Mouse (Mus musculus): ENCODE measurements around the gene Wnt1. TPM values are rescaled to one million over a fixed set of nuclear protein-coding genes. Genes with fewer than 3 reads are reported as not detected.

The Wnt1 gene
- polyA plus RNA-seq, 1 experiment from 2014 or later = 0.10 TPM

GRCm38 (mm10) chr15:98775533-98775932 lies 14.1 kb upstream of the Wnt1 start:
- WGBS = 0% methylated on average over 5 of the region's 5 CpGs
- Histone ChIP-seq H3K4me2 (ENCODE audit: low read depth, low read length) (no peak overlapping the region; the same call in 1 of the 2 replicates), H3K4me3 (ENCODE audit: low read depth, low read length) (0 out of 2 replicates have a peak overlapping the region, but pooled peaks have one; percentile 37), H3K36me3 (ENCODE audit: control insufficient read depth, insufficient read depth, low read length) (no peaks in the 10 kb centered on the region), H3K9ac (ENCODE audit: low read depth, low read length) (no peak overlapping the region), H3K9me3 (ENCODE audit: control insufficient read depth, low read length) (no peaks in the 10 kb centered on the region), H3K27ac (replicated peaks; ENCODE audit: low read depth, low read length) (no peak overlapping the region), H3K4me1 (ENCODE audit: control insufficient read depth, insufficient read depth, low read length) (peaks cover 19% of the 10 kb centered on the region), H3K27me3 (replicated peaks; ENCODE audit: control insufficient read depth, insufficient read depth, low read length) (peaks cover 99% of the 10 kb centered on the region)
- ATAC-seq (ENCODE audit: low read depth) = no peak; the same call in 1 of the 2 replicates
- DNase-seq (ENCODE audit: low spot score) = no peak

- Histone ChIP-seq H3K36me3 (ENCODE audit: control insufficient read depth, insufficient read depth, low read length) (no peaks in the 10 kb centered on the region), H3K9ac (ENCODE audit: low read depth, low read length) (peak overlapping the region; percentile 48), H3K27ac (replicated peaks; ENCODE audit: low read depth, low read length) (no peak overlapping the region; the same call in 1 of the 2 replicates), H3K4me2 (ENCODE audit: low read depth, low read length) (peak overlapping the region; percentile 50), H3K4me1 (ENCODE audit: control insufficient read depth, insufficient read depth, low read length) (peaks cover 19% of the 10 kb centered on the region), H3K9me3 (ENCODE audit: control insufficient read depth, low read length) (no peaks in the 10 kb centered on the region), H3K4me3 (ENCODE audit: low read depth, low read length) (peak overlapping the region; percentile 37), H3K27me3 (replicated peaks; ENCODE audit: control insufficient read depth, insufficient read depth, low read length) (peaks cover 100% of the 10 kb centered on the region)
- DNase-seq (ENCODE audit: low spot score) (peak; percentile 70), ATAC-seq (ENCODE audit: low read depth) (peak; percentile 58)
- 2% methylated on average over 42 of the region's 62 CpGs for WGBS
Observed at GRCm38 (mm10) chr15:98776280-98777004, 13.2 kb upstream of the Wnt1 start.

- WGBS = 1% methylated on average over 18 of the region's 19 CpGs
- peaks cover 19% of the 10 kb centered on the region for H3K4me1 ChIP-seq (ENCODE audit: control insufficient read depth, insufficient read depth, low read length)
- DNase-seq (ENCODE audit: low spot score) (no peak), ATAC-seq (ENCODE audit: low read depth) (no peak)
- no peak overlapping the region; the same call in 1 of the 2 replicates for H3K27ac ChIP-seq (replicated peaks; ENCODE audit: low read depth, low read length)
- peak overlapping the region; percentile 37 for H3K4me3 ChIP-seq (ENCODE audit: low read depth, low read length)
- H3K9me3 ChIP-seq (ENCODE audit: control insufficient read depth, low read length) = no peaks in the 10 kb centered on the region
- peak overlapping the region; percentile 51 for H3K9ac ChIP-seq (ENCODE audit: low read depth, low read length)
- H3K4me2 ChIP-seq (ENCODE audit: low read depth, low read length) = peak overlapping the region; percentile 50
- no peaks in the 10 kb centered on the region for H3K36me3 ChIP-seq (ENCODE audit: control insufficient read depth, insufficient read depth, low read length)
- peaks cover 99% of the 10 kb centered on the region for H3K27me3 ChIP-seq (replicated peaks; ENCODE audit: control insufficient read depth, insufficient read depth, low read length)
Observed at GRCm38 (mm10) chr15:98777005-98777616, 12.5 kb upstream of the Wnt1 start.

GRCm38 (mm10) chr15:98777762-98778161 lies 11.9 kb upstream of the Wnt1 start, which contains the start of gene Wnt10b:
Gene Wnt10b, minus strand, starts transcription at chr15:98778150.
- no peak within 1 kb of the TSS for H3K27ac ChIP-seq (replicated peaks; ENCODE audit: low read depth, low read length)
- WGBS = 0% methylated on average over 29 of the region's 33 CpGs
- peak within 1 kb of the TSS; percentile 51 for H3K9ac ChIP-seq (ENCODE audit: low read depth, low read length)
- no peaks in the 10 kb centered on the region for H3K36me3 ChIP-seq (ENCODE audit: control insufficient read depth, insufficient read depth, low read length)
- peaks cover 93% of the 10 kb centered on the region for H3K27me3 ChIP-seq (replicated peaks; ENCODE audit: control insufficient read depth, insufficient read depth, low read length)
- DNase-seq (ENCODE audit: low spot score) (no peak), ATAC-seq (ENCODE audit: low read depth) (no peak)
- no peaks in the 10 kb centered on the region for H3K9me3 ChIP-seq (ENCODE audit: control insufficient read depth, low read length)
- peak within 1 kb of the TSS; percentile 50 for H3K4me2 ChIP-seq (ENCODE audit: low read depth, low read length)
- peaks cover 15% of the 10 kb centered on the region for H3K4me1 ChIP-seq (ENCODE audit: control insufficient read depth, insufficient read depth, low read length)
- H3K4me3 ChIP-seq (ENCODE audit: low read depth, low read length) = peak within 1 kb of the TSS; percentile 37

- WGBS = under 1% methylated on average over 22 of the region's 25 CpGs
- Histone ChIP-seq H3K4me2 (ENCODE audit: low read depth, low read length) (peak overlapping the region; percentile 50), H3K36me3 (ENCODE audit: control insufficient read depth, insufficient read depth, low read length) (no peaks in the 10 kb centered on the region), H3K9ac (ENCODE audit: low read depth, low read length) (peak overlapping the region; percentile 51), H3K27me3 (replicated peaks; ENCODE audit: control insufficient read depth, insufficient read depth, low read length) (peaks cover 91% of the 10 kb centered on the region), H3K4me3 (ENCODE audit: low read depth, low read length) (peak overlapping the region; percentile 37), H3K27ac (replicated peaks; ENCODE audit: low read depth, low read length) (no peak overlapping the region), H3K9me3 (ENCODE audit: control insufficient read depth, low read length) (no peaks in the 10 kb centered on the region), H3K4me1 (ENCODE audit: control insufficient read depth, insufficient read depth, low read length) (peaks cover 14% of the 10 kb centered on the region; the same call in 1 of the 2 replicates)
- no peak for ATAC-seq (ENCODE audit: low read depth)
- DNase-seq (ENCODE audit: low spot score) = no peak
Observed at GRCm38 (mm10) chr15:98778191-98778770, 11.4 kb upstream of the Wnt1 start.

- peaks cover 14% of the 10 kb centered on the region; the same call in 1 of the 2 replicates for H3K4me1 ChIP-seq (ENCODE audit: control insufficient read depth, insufficient read depth, low read length)
- H3K4me3 ChIP-seq (ENCODE audit: low read depth, low read length) = peak overlapping the region; percentile 37; the same call in 1 of the 2 replicates
- no peak for DNase-seq (ENCODE audit: low spot score)
- peaks cover 87% of the 10 kb centered on the region for H3K27me3 ChIP-seq (replicated peaks; ENCODE audit: control insufficient read depth, insufficient read depth, low read length)
- no peaks in the 10 kb centered on the region for H3K36me3 ChIP-seq (ENCODE audit: control insufficient read depth, insufficient read depth, low read length)
- H3K9ac ChIP-seq (ENCODE audit: low read depth, low read length) = no peak overlapping the region
- no peak overlapping the region for H3K27ac ChIP-seq (replicated peaks; ENCODE audit: low read depth, low read length)
- WGBS = 7% methylated on average over 3 of the region's 11 CpGs
- ATAC-seq (ENCODE audit: low read depth) = no peak
- peak overlapping the region; percentile 50; the same call in 1 of the 2 replicates for H3K4me2 ChIP-seq (ENCODE audit: low read depth, low read length)
- H3K9me3 ChIP-seq (ENCODE audit: control insufficient read depth, low read length) = no peaks in the 10 kb centered on the region
Observed at GRCm38 (mm10) chr15:98778806-98779205, 10.9 kb upstream of the Wnt1 start.

- Histone ChIP-seq H3K4me2 (ENCODE audit: low read depth, low read length) (peak overlapping the region; percentile 15), H3K9me3 (ENCODE audit: control insufficient read depth, low read length) (no peaks in the 10 kb centered on the region), H3K9ac (ENCODE audit: low read depth, low read length) (0 out of 2 replicates have a peak overlapping the region, but pooled peaks have one; percentile 1), H3K4me1 (ENCODE audit: control insufficient read depth, insufficient read depth, low read length) (peaks cover 14% of the 10 kb centered on the region; the same call in 1 of the 2 replicates), H3K27ac (replicated peaks; ENCODE audit: low read depth, low read length) (no peak overlapping the region), H3K4me3 (ENCODE audit: low read depth, low read length) (no peak overlapping the region), H3K27me3 (replicated peaks; ENCODE audit: control insufficient read depth, insufficient read depth, low read length) (peaks cover 74% of the 10 kb centered on the region), H3K36me3 (ENCODE audit: control insufficient read depth, insufficient read depth, low read length) (no peaks in the 10 kb centered on the region)
- WGBS = 2% methylated on average over 8 of the region's 8 CpGs
- ATAC-seq (ENCODE audit: low read depth) (no peak), DNase-seq (ENCODE audit: low spot score) (no peak)
Observed at GRCm38 (mm10) chr15:98780075-98780474, 9.6 kb upstream of the Wnt1 start.

- peak overlapping the region; percentile 15 for H3K4me2 ChIP-seq (ENCODE audit: low read depth, low read length)
- ATAC-seq (ENCODE audit: low read depth) = peak; percentile 58
- 2% methylated on average over 9 of the region's 13 CpGs for WGBS
- no peaks in the 10 kb centered on the region for H3K9me3 ChIP-seq (ENCODE audit: control insufficient read depth, low read length)
- H3K9ac ChIP-seq (ENCODE audit: low read depth, low read length) = 0 out of 2 replicates have a peak overlapping the region, but pooled peaks have one; percentile 1
- H3K27ac ChIP-seq (replicated peaks; ENCODE audit: low read depth, low read length) = no peak overlapping the region
- peaks cover 14% of the 10 kb centered on the region; the same call in 1 of the 2 replicates for H3K4me1 ChIP-seq (ENCODE audit: control insufficient read depth, insufficient read depth, low read length)
- H3K27me3 ChIP-seq (replicated peaks; ENCODE audit: control insufficient read depth, insufficient read depth, low read length) = peaks cover 69% of the 10 kb centered on the region
- no peaks in the 10 kb centered on the region for H3K36me3 ChIP-seq (ENCODE audit: control insufficient read depth, insufficient read depth, low read length)
- no peak overlapping the region for H3K4me3 ChIP-seq (ENCODE audit: low read depth, low read length)
- DNase-seq (ENCODE audit: low spot score) = peak; percentile 65
Observed at GRCm38 (mm10) chr15:98780573-98780972, 9.1 kb upstream of the Wnt1 start.

Data from embryonic facial prominence, embryonic 14.5 days (tissue).